21 mouse cellular contexts compared by ENCODE assay signal in genomic region chr12:80383478-80383877, GRCm38 (mm10). TPM values are rescaled to one million over a fixed set of nuclear protein-coding genes. Genes with fewer than 3 reads are reported as not detected.
DNase-seq lines count a peak whose midpoint lies in the region; ATAC-seq lines count a peak whose summit lies in the region.
"Had no signal": no experiment of that assay in that cellular context is flagged by ENCODE, and none has a peak within 500 bp of the region (broad histone marks: within the 10 kb centered on the region; RNA-seq: fewer than 3 reads in every experiment).

No protein-coding gene starts in this region.

- no peaks in the 10 kb centered on the region for H3K27me3 ChIP-seq in heart, embryonic 13.5 days (replicated peaks)
- H3K27me3 ChIP-seq in heart, embryonic 11.5 days (ENCODE audit: control insufficient read depth, insufficient read depth, low read length) = no peaks in the 10 kb centered on the region
- no peaks in the 10 kb centered on the region for H3K27me3 ChIP-seq in kidney, embryonic 14.5 days (ENCODE audit: control insufficient read depth, insufficient read depth, low read length)
- H3K27me3 ChIP-seq: embryonic facial prominence, embryonic 12.5 days; liver, embryonic 15.5 days; lung, embryonic 15.5 days had no signal

- ATAC-seq in heart, embryonic 13.5 days (ENCODE audit: extremely low read depth, insufficient number of reproducible peaks, low FRiP score, low TSS enrichment) = no peak
- no peak for ATAC-seq in heart, embryonic 11.5 days (replicated peaks; ENCODE audit: insufficient number of reproducible peaks, low FRiP score, low TSS enrichment)
- ATAC-seq in kidney, embryonic 14.5 days (ENCODE audit: low FRiP score, low TSS enrichment) = peak; percentile 66
- ATAC-seq: forebrain, postnatal 0 days; hindbrain, postnatal 0 days; intestine, embryonic 16.5 days had no signal

- no peaks in the 10 kb centered on the region for H3K9me3 ChIP-seq in heart, embryonic 13.5 days
- H3K9me3 ChIP-seq in heart, embryonic 11.5 days (replicated peaks; ENCODE audit: control insufficient read depth, low read length) = no peaks in the 10 kb centered on the region
- H3K9me3 ChIP-seq in kidney, embryonic 14.5 days (ENCODE audit: control insufficient read depth, low read length) = no peaks in the 10 kb centered on the region
- H3K9me3 ChIP-seq: embryonic facial prominence, embryonic 12.5 days; limb, embryonic 10.5 days; liver, embryonic 15.5 days; lung, embryonic 15.5 days had no signal

- WGBS in heart, embryonic 13.5 days = 62% methylated on average over 8 of the region's 8 CpGs
- 76% methylated on average over 8 of the region's 8 CpGs for WGBS in heart, embryonic 11.5 days (ENCODE audit: insufficient replicate concordance)
- WGBS in kidney, embryonic 14.5 days = 47% methylated on average over 8 of the region's 8 CpGs

- no peak overlapping the region for H3K4me3 ChIP-seq in heart, embryonic 13.5 days
- no peak overlapping the region for H3K4me3 ChIP-seq in heart, embryonic 11.5 days (ENCODE audit: low read depth, low read length)
- H3K4me3 ChIP-seq in kidney, embryonic 14.5 days (ENCODE audit: low read length) = no peak overlapping the region
- H3K4me3 ChIP-seq: embryonic facial prominence, embryonic 12.5 days; limb, embryonic 10.5 days; liver, embryonic 15.5 days; lung, embryonic 15.5 days had no signal

- intact Hi-C loops in left cerebral cortex, postnatal 14 days (cut with DNase I) = no loop called here

- peaks cover 29% of the 10 kb centered on the region for H3K36me3 ChIP-seq in heart, embryonic 13.5 days
- H3K36me3 ChIP-seq in heart, embryonic 11.5 days (ENCODE audit: control insufficient read depth, insufficient read depth, low read length) = no peaks in the 10 kb centered on the region
- H3K36me3 ChIP-seq in kidney, embryonic 14.5 days (ENCODE audit: control insufficient read depth, insufficient read depth, low read length) = peaks cover 2% of the 10 kb centered on the region; the same call in 1 of the 2 replicates

- peak overlapping the region; percentile 65 for H3K27ac ChIP-seq in heart, embryonic 13.5 days (replicated peaks)
- H3K27ac ChIP-seq in heart, embryonic 11.5 days (ENCODE audit: low read depth, low read length) = no peak overlapping the region
- H3K27ac ChIP-seq in kidney, embryonic 14.5 days (ENCODE audit: low read depth, low read length) = no peak overlapping the region
- H3K27ac ChIP-seq: embryonic facial prominence, embryonic 12.5 days; hindbrain, postnatal 0 days; limb, embryonic 10.5 days; liver, embryonic 15.5 days; lung, embryonic 15.5 days had no signal

- no peak for DNase-seq in kidney, postnatal 10 days
- peak; percentile 28 for DNase-seq in lung, postnatal 36 days
- no peak for DNase-seq in lung, postnatal 14 days
- DNase-seq in left cerebral cortex, postnatal 14 days (ENCODE audit: low spot score in 2 of 2) = no peak
- DNase-seq: cerebellum, adult 2 months; cerebellum, postnatal 25 days; forebrain, postnatal 0 days; gastrocnemius, postnatal 14 days; liver; thymus, adult 18-20 months; thymus, postnatal 36 days had no signal

- peaks cover 46% of the 10 kb centered on the region for H3K4me1 ChIP-seq in heart, embryonic 13.5 days
- peaks cover 14% of the 10 kb centered on the region for H3K4me1 ChIP-seq in heart, embryonic 11.5 days (ENCODE audit: control insufficient read depth, insufficient read depth, low read length)
- H3K4me1 ChIP-seq in kidney, embryonic 14.5 days (ENCODE audit: control insufficient read depth, insufficient read depth, low read length) = no peaks in the 10 kb centered on the region
- H3K4me1 ChIP-seq: liver, embryonic 15.5 days had no signal

- H3K9ac ChIP-seq in heart, embryonic 13.5 days = 0 out of 2 replicates have a peak overlapping the region, but pooled peaks have one; percentile 21
- H3K9ac ChIP-seq in heart, embryonic 11.5 days (ENCODE audit: low read depth, low read length) = no peak overlapping the region
- no peak overlapping the region for H3K9ac ChIP-seq in kidney, embryonic 14.5 days (ENCODE audit: low read depth, low read length)
- H3K9ac ChIP-seq: embryonic facial prominence, embryonic 12.5 days; forebrain, postnatal 0 days; liver, embryonic 15.5 days; lung, embryonic 15.5 days had no signal

- no peak overlapping the region for H3K4me2 ChIP-seq in heart, embryonic 13.5 days
- H3K4me2 ChIP-seq in heart, embryonic 11.5 days = no peak overlapping the region
- H3K4me2 ChIP-seq in kidney, embryonic 14.5 days (replicated peaks; ENCODE audit: low read depth, low read length) = no peak overlapping the region
- H3K4me2 ChIP-seq: embryonic facial prominence, embryonic 12.5 days; liver, embryonic 15.5 days; lung, embryonic 15.5 days; midbrain, embryonic 11.5 days had no signal

RNA-seq across cellular contexts. Expression of gene Dcaf5, which starts 52.9 kb away (rescaled TPM):
- polyA plus RNA-seq in heart, embryonic 13.5 days (2015; fragmentation: Nextera tagmentation; extraction: Ambion mirVana) = 9.2 and 10.6 TPM in 2 replicates
- polyA plus RNA-seq in heart, embryonic 11.5 days (2014; fragmentation: Nextera tagmentation; extraction: Ambion mirVana) = 8.1 and 9.0 TPM in 2 replicates
- polyA plus RNA-seq in kidney, embryonic 14.5 days (2014; fragmentation: Nextera tagmentation; extraction: Ambion mirVana) = 8.6 and 11.2 TPM in 2 replicates
- total RNA-seq in left cerebral cortex, postnatal 14 days (2021) = 10 to 100 TPM; 78.0 to 78.9 TPM
